Mouse (Mus musculus): Measurements from ENCODE around the gene Tfdp1.

- TF ChIP-seq CTCF (IDR thresholded peaks at IDR 0.05; ENCODE audit: extremely low read depth, insufficient read depth, low read length): no peak
- no peak for TF ChIP-seq POLR2A (IDR thresholded peaks at IDR 0.05; ENCODE audit: extremely low read depth, insufficient read depth, low read length)
These were observed 44.7 kb upstream of the Tfdp1 start for GRCm38 (mm10) chr8:13293677-13294470.

Measured in cortical plate, adult 2 months (tissue).